Mouse (Mus musculus): ENCODE data around the gene Sp140.
"Not testable (repeated sequence)": the region's sequence is repeated elsewhere in the genome, so short reads cannot be mapped to it uniquely, and the experiment has no call there.

Sp140 gene

GRCm38 (mm10) chr1:85600078-85600477 is at the start of gene Sp140:
TSS of gene Sp140 (plus strand) at chr1:85600378.
- not testable (repeated sequence) for DNase-seq

- peak; percentile 12 to 20 for DNase-seq
Observed at GRCm38 (mm10) chr1:85555261-85555660, 44.9 kb upstream of the Sp140 start.

- DNase-seq = peak in 1 of 2 experiments; percentile 17
Observed at GRCm38 (mm10) chr1:85573554-85573953, 26.6 kb upstream of the Sp140 start.

DNA sequence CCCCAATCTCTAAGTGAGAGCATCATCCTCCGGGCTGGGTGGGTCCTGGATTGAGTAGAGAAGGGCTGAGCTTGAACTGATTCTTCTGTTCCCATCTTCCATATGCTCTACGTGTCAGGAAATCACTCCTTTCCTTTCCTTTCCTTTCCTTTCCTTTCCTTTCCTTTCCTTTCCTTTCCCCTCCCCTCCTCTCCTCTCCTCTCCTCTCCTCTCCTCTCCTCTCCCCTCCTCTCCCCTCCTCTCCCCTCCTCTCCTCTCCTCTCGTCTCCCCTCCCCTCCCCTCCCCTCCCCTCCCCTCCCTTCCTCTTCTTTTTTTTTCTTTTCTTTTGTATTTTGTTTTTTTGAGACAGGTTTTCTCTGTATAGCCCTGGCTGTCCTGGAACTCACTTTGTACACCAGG is 24.8 kb upstream of the Sp140 start, which contains the start of gene G530012D18Rik:
G530012D18Rik (plus strand) TSS at position 301 of the 400 bp plus-strand sequence.
- DNase-seq = not testable (repeated sequence)

- DNase-seq = not testable (repeated sequence)
Observed at GRCm38 (mm10) chr1:85578372-85579010, 21.7 kb upstream of the Sp140 start.

DNA sequence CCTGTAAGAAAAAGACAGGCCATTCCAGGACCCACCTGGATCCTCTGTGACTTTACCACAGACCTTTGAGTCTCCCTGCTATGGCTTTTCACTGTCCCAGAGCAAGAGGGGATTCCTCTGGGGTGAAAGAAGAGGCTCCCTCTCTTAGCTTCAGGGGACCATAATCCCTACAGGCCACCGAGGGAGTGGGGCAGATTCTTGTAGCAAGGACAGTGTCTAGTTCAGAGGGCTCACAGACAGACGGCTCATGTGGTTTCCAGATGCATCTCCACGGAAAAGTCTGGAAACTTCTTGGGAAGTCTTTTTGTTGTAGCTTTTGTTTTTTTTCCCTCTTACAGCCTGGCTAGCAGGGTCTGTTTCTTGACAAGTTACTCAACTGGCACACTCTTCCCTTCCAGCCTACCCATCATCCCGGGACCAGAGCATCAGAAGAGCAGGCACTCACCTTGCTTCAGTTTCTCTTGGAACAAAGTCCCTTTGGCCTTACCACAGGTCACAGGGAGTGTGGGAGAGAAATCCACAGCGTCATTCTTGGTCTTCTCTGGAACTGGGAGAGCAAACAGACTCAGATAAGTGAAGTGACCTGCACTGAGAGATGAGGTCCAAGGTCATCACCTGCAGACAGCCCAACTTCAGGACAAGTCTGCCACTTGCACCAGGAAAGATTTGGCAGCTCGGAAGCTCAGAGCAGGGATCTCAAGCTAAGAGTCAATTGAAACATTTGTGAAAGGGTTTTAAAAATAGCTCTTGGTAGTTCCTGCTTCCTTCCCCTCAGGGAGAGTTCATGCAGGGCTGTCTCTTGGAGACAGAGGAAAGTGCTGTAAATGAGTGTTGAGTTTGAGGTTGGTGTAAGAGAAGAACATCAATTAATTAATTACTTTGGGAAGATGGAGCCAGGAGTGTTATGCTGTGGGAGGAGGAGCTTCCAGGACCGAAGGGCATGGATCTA is 20.7 kb upstream of the Sp140 start:
- not testable (repeated sequence) for DNase-seq

GRCm38 (mm10) chr1:85580148-85580534 is 20.0 kb upstream of the Sp140 start:
- DNase-seq = not testable (repeated sequence)

DNA sequence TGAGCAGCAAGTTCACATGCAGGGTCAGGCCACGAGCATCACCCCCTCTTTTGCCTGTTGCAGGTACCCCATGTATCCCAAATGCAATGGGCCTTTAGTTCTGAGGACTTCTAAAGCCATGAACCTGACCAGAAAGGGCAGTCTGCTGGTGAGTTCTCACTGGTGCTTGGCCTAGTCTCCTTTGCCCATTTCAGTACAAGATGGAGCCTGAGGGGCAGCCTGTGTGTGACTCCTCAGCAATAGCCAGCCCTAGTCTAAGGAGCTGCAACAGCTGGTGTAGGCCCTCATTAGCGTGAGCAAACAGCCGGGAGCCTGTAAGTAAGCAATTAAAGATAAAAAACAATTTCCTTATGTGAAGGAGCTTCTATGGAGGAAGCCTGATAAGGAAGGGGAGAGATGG is 19.6 kb upstream of the Sp140 start:
- not testable (repeated sequence) for DNase-seq

GRCm38 (mm10) chr1:85581518-85581917 is 18.7 kb upstream of the Sp140 start:
- DNase-seq = peak in 1 of 2 experiments; percentile 27

DNA sequence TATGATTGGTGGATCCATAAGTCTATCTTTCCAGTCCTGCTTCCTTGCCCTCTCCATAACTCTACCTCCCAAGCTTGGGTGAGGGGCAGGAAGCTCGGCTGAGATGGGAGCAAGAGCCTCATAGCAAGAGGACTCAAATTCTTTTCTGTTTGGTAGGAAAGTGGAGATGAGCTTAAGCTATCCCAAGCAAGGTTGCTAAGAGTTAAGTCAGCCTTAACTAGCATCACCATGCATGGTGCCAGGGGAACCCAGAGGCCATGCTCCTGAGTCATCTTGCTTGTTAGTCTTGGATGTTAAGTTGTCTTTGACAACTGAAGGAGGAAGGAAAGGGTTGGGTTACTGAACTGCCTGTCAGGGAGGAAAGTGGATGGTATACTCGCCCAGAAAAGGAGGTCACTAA is 11.5 kb upstream of the Sp140 start:
- DNase-seq = not testable (repeated sequence)

GRCm38 (mm10) chr1:85592526-85592925 is 7.7 kb upstream of the Sp140 start:
- DNase-seq = not testable (repeated sequence)

DNA sequence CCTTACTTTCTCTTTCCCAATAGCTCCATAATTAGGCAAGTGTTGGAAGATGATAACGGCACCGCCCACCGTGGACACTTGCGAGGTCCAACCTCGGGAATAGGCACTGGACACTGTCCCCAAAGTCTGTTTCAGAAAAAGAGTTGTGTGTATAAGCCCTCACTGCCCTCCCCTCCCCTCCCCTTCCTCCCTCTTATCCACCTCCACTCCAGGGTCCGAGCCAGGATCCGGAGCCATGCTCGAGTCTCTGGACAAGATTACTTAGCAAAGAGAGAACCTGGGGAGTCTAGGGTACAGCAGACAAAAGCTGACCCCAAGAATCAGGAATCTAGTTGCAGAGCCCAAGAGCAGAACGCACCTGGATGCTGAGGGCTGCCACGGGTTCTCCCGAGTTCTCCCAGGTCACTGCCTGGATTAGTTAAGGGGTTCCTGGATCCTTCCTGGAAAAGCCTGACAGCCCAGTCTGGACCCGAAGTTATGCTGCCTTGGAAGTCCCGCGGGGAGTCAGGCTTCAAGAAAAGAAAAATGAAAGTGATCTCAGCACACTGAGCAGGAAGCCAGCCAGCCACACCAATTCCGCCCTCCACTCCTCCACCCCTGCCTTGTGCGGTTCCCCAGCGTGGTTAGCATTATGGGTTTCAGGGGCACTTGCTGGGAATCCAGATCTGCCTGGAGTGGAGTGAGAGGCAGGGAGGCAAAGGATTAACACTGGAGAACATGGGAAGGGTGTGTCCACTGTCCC is 1.7 kb upstream of the Sp140 start, which contains the start of gene Sp110:
Sp110 (minus strand) TSS at position 547 of the 742 bp plus-strand sequence.
- peak; percentile 52 to 57 for DNase-seq

GRCm38 (mm10) chr1:85600794-85601193 is 616 bp downstream of the Sp140 start:
- DNase-seq = peak; percentile 68 to 71

- DNase-seq = not testable (repeated sequence)
Observed at GRCm38 (mm10) chr1:85604341-85604740, 4.2 kb downstream of the Sp140 start.

GRCm38 (mm10) chr1:85608361-85608760 is 8.2 kb downstream of the Sp140 start:
- DNase-seq = peak; percentile 60 to 68

- DNase-seq = not testable (repeated sequence)
Observed at GRCm38 (mm10) chr1:85610581-85610980, 10.4 kb downstream of the Sp140 start.

DNA sequence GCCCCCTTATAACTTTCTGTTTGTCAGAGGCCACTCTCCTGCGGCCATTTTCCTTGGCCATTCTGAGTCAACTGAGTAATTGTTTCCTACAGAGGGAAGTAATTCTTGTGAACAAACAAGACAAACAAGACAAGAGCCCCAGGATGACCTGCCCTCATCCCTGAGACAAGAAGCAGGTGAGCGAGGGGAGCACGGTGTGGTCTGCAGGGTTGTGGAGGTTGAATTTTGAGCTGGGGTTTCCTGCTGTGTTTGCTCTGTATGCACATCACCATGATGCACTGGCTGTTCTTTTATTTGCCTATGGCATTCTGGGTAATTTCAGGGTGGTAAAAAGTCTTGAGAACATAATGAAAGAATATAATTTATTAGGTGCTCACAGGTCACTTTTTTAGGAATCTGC is 14.9 kb downstream of the Sp140 start:
- DNase-seq = not testable (repeated sequence)

GRCm38 (mm10) chr1:85615819-85616218 is 15.6 kb downstream of the Sp140 start:
- DNase-seq = not testable (repeated sequence)

DNA sequence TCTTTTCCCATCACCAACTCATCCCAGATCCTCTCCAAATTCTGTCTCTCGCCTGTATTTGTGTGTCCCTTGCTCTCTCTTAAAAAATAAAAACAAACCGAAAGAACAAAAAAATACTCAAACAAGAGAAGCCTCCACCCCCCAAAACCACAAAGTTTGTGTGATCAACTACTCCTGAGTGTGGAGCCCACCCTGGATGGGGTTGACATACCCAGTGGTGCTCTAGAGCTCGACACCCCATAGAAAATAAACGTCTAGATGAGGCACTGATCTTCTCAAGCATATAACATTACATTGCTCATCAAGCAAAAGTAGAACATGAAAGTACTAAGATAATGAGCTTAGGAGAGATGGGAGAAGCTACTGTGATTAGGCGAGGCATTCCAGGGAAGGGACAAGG is 17.0 kb downstream of the Sp140 start:
- not testable (repeated sequence) for DNase-seq

DNA sequence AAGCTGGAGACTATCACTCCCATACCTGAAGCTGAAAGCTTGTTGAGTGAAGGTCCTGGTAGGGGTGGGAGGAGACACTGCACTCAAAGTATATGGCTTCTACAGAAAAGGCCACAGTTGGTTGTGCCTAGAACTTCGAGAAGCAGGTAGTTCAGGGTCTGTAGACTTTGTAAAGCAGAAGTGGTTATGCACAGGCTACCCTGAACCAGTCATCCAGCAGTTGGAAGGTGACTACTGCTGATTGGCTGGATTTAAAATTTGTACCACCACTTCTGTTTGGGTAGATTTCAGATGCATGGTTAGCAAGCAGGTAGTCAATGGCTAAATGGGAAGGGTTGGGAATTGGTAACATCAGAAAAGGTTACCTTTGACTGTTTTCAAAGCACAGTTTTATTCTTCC is 18.5 kb downstream of the Sp140 start:
- DNase-seq = peak; percentile 46 to 51

GRCm38 (mm10) chr1:85636936-85637335 is 36.8 kb downstream of the Sp140 start:
- DNase-seq = not testable (repeated sequence)

DNA sequence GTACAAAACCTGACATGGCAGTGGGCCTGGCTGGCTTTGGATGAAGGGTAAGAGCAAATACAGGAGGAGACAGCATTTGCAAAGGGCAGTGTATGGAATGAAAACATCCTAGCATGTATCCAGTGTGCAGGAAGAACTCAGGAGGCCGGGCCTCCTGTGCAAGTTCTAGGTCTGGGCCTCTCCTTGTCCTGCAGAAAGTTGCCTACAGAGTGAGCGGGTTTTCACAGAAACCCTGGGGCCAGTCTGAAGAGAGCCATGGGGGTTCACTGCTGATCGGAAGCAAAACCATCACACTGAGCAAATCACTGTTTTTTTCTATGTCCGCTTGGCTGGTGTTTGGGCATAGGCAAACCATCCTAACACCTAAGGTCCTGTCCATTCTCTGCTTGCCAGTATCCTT is 38.0 kb downstream of the Sp140 start:
- DNase-seq = not testable (repeated sequence)

- peak; percentile 54 for DNase-seq
Observed at GRCm38 (mm10) chr1:85649881-85650280, 49.7 kb downstream of the Sp140 start, which contains the start of gene Sp100. TSS of gene Sp100 (plus strand) at chr1:85649988.

Data from B cell, adult 2 months (primary cell).